Mouse (Mus musculus) hindbrain, postnatal 0 days (tissue): ENCODE measurements around the gene Pogz. TPM values are rescaled to one million over a fixed set of nuclear protein-coding genes. Genes with fewer than 3 reads are reported as not detected.

Experiments used
- ATAC-seq: fragments of 200-750 bp; cut with Nextera tagmentation; 2 replicates; pipeline ENCODE4 v1.8.0; 2017; ENCODE audit warnings: mild to moderate bottlenecking, moderate TSS enrichment, moderate library complexity
- DNase-seq: peaks from one replicate; pipeline ENCODE4 v3.0.0-alpha.2; 2015; ENCODE audit warnings: low spot score
- H3K27ac ChIP-seq: fragments of 300-500 bp; sonication (generic); 2 replicates; pipeline ENCODE4 v1.5.1; 2014; ENCODE audit warnings: mild to moderate bottlenecking
- H3K27me3 ChIP-seq: fragments of 300-500 bp; sonication (generic); 2 replicates; pipeline ENCODE4 v1.6.1; 2014; ENCODE audit warnings: low read length, mixed read lengths; ENCODE audit not compliant: insufficient read depth
- H3K36me3 ChIP-seq: fragments of 300-500 bp; sonication (generic); 2 replicates; pipeline ENCODE4 v1.6.1; 2014; ENCODE audit warnings: low read length, mixed read lengths; ENCODE audit not compliant: insufficient read depth
- H3K4me1 ChIP-seq: fragments of 300-500 bp; sonication (generic); 2 replicates; pipeline ENCODE4 v1.6.1; 2014; ENCODE audit warnings: antibody characterized with exemption, low read length, mixed read lengths; ENCODE audit not compliant: insufficient read depth
- H3K4me2 ChIP-seq: fragments of 300-500 bp; sonication (generic); 2 replicates; pipeline ENCODE4 v1.6.1; 2014; ENCODE audit warnings: low read depth, mild to moderate bottlenecking, low read length, moderate library complexity, mixed read lengths
- H3K4me3 ChIP-seq: fragments of 300-500 bp; sonication (generic); 2 replicates; pipeline ENCODE4 v1.5.1; 2014; ENCODE audit warnings: low read length
- H3K9ac ChIP-seq: fragments of 300-500 bp; sonication (generic); replicated peaks from 2 replicates; pipeline ENCODE4 v1.6.1; 2014; ENCODE audit warnings: mild to moderate bottlenecking, low read length, moderate library complexity, mixed read lengths
- H3K9me3 ChIP-seq: fragments of 300-500 bp; sonication (generic); 2 replicates; pipeline ENCODE4 v1.6.1; 2016; ENCODE audit warnings: low read length, mixed read lengths
- CTCF ChIP-seq: IDR thresholded peaks from 2 replicates; pipeline ENCODE4 v1.5.1; 2016; ENCODE audit warnings: antibody characterized with exemption, control low read depth, low read depth
- WGBS: fragments of 180-500 bp; shearing (Covaris S2); extraction: QIAGEN DNeasy Blood & Tissue Kit; methylation state at CpG from one replicate; pipeline ENCODE4 v1.1.7; 2014; 5-methylcytosine and 5-hydroxymethylcytosine counted together
- polyA plus RNA-seq: library from polyadenylated mRNA; unstranded; fragments of >200 nt; fragmentation: Nextera tagmentation; extraction: Ambion mirVana; gene quantifications from 2 replicates; pipeline ENCODE4 v1.2.1, GENCODE M21; 2015
- total RNA-seq: library from RNA; depleted of rRNA; stranded (reverse); fragments of >200 nt; gene quantifications from 2 replicates; pipeline ENCODE4 v1.2.3, GENCODE M21; 2014

The Pogz gene
- total and polyA plus RNA-seq, 2 experiments from 2014 or later = 16.8 to 38.6 TPM

- no peak for ATAC-seq
- WGBS = 92% methylated on average over 2 of the region's 2 CpGs
- no peaks in the 10 kb centered on the region for H3K9me3 ChIP-seq
- H3K4me3 ChIP-seq = no peak overlapping the region
- no peaks in the 10 kb centered on the region for H3K4me1 ChIP-seq
- no peak for TF ChIP-seq CTCF
- H3K27ac ChIP-seq = no peak overlapping the region
- H3K27me3 ChIP-seq = no peaks in the 10 kb centered on the region
- no peaks in the 10 kb centered on the region for H3K36me3 ChIP-seq
- no peak overlapping the region for H3K9ac ChIP-seq
- DNase-seq = no peak
- H3K4me2 ChIP-seq = no peak overlapping the region
Observed at GRCm38 (mm10) chr3:94847382-94847781, 10.0 kb downstream of the Pogz start.

GRCm38 (mm10) chr3:94849338-94849737 lies 12.0 kb downstream of the Pogz start:
- Histone ChIP-seq H3K4me3 (no peak overlapping the region), H3K27me3 (no peaks in the 10 kb centered on the region), H3K36me3 (no peaks in the 10 kb centered on the region), H3K4me2 (no peak overlapping the region), H3K9me3 (no peaks in the 10 kb centered on the region), H3K4me1 (no peaks in the 10 kb centered on the region), H3K9ac (no peak overlapping the region), H3K27ac (no peak overlapping the region)
- peak; percentile 88 for DNase-seq
- 21% methylated on average over 1 of the region's 1 CpGs for WGBS
- peak; percentile 55 for ATAC-seq
- TF ChIP-seq CTCF = peak; percentile 74

- Histone ChIP-seq H3K4me2 (no peak overlapping the region), H3K9me3 (no peaks in the 10 kb centered on the region), H3K9ac (no peak overlapping the region), H3K4me1 (no peaks in the 10 kb centered on the region), H3K27me3 (no peaks in the 10 kb centered on the region), H3K4me3 (no peak overlapping the region), H3K27ac (no peak overlapping the region), H3K36me3 (peaks cover 7% of the 10 kb centered on the region; the same call in 1 of the 2 replicates)
- 70% methylated on average over 3 of the region's 3 CpGs for WGBS
- no peak for DNase-seq
- ATAC-seq = no peak
- no peak for TF ChIP-seq CTCF
Observed at GRCm38 (mm10) chr3:94851731-94852130, 14.4 kb downstream of the Pogz start.

- DNase-seq = no peak
Observed at GRCm38 (mm10) chr3:94852215-94852614, 14.8 kb downstream of the Pogz start.

DNA sequence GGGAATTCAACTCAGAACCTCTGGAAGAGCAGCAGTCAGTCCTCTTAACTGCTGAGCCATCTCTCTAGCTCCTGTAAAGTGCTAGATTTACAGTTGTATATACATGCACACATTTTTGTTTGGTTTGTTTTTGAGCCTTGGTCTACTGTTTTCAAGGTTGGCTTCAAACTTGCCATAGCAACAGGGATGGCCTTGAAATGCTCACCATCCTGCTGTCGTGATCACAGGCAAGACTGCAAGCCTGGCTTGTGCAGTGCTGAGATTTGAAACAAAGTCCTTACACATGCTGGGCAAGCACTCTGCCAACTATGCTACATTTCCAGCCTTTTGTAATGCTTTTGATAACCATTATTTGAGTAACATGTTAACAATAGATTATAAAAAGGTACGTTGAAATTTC lies 22.1 kb downstream of the Pogz start:
- DNase-seq (no peak), ATAC-seq (no peak)
- peaks cover 37% of the 10 kb centered on the region for H3K36me3 ChIP-seq

More at GRCm38 (mm10) chr3:94852215-94852614, 14.8 kb downstream of the Pogz start:
- ATAC-seq = no peak
- Histone ChIP-seq H3K9ac (no peak overlapping the region), H3K9me3 (no peaks in the 10 kb centered on the region), H3K4me2 (no peak overlapping the region), H3K27ac (no peak overlapping the region), H3K36me3 (peaks cover 7% of the 10 kb centered on the region; the same call in 1 of the 2 replicates), H3K4me1 (no peaks in the 10 kb centered on the region), H3K4me3 (no peak overlapping the region), H3K27me3 (no peaks in the 10 kb centered on the region)
- 79% methylated on average over 3 of the region's 3 CpGs for WGBS
- no peak for TF ChIP-seq CTCF

DNA sequence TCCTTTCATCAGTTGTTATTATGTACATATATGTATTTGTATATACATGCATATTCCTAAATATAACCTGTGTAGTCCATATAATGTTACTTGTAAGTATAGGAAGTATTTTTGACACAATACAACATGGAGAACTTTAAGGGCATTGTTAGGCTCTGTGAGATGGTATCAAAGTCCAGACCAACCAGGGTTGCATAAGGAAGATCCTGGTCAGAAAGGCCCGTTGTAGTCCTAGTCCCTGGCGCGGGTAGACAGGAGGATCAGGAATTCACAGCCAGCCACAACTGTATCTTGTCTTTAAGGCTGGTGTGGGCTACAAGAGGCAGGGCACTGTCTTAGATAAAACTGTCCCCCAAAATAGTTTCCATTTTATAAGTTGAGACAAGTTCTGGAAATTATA lies 31.6 kb downstream of the Pogz start:
- Histone ChIP-seq H3K27me3 (no peaks in the 10 kb centered on the region), H3K9me3 (no peaks in the 10 kb centered on the region), H3K4me3 (no peak overlapping the region), H3K36me3 (peaks cover 51% of the 10 kb centered on the region), H3K27ac (no peak overlapping the region), H3K4me2 (no peak overlapping the region), H3K4me1 (no peaks in the 10 kb centered on the region), H3K9ac (no peak overlapping the region)
- no peak for TF ChIP-seq CTCF
- no peak for DNase-seq
- no peak for ATAC-seq
- 97% methylated on average over 3 of the region's 3 CpGs for WGBS

More for the DNA sequence above, 22.1 kb downstream of the Pogz start:
- Histone ChIP-seq H3K9me3 (no peaks in the 10 kb centered on the region), H3K27ac (no peak overlapping the region), H3K27me3 (no peaks in the 10 kb centered on the region), H3K4me1 (no peaks in the 10 kb centered on the region), H3K4me2 (no peak overlapping the region), H3K4me3 (no peak overlapping the region), H3K9ac (no peak overlapping the region)
- WGBS = 70% methylated on average over 2 of the region's 2 CpGs
- TF ChIP-seq CTCF = no peak

DNA sequence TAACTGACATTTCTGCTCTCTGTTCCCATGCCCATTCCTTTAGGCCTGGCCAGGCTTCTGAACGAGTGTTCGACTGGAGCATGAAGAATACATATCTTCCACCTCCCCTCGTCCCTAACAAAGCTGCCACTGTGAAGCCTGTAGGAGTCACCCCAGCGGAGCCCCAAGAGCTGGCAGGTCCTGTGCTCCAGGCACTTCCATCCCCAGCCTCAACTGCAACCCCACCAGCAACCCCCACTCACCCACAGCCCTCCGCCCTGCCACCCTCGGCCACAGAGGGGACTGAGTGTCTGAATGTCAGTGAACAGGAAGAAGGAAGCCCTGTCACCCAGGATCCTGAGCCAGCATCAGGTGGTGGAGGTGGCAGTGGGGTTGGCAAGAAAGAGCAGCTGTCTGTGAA lies 41.3 kb downstream of the Pogz start:
- no peak overlapping the region for H3K4me3 ChIP-seq
- no peak overlapping the region for H3K9ac ChIP-seq
- no peak overlapping the region for H3K27ac ChIP-seq
- no peaks in the 10 kb centered on the region for H3K4me1 ChIP-seq
- H3K36me3 ChIP-seq = peaks cover 87% of the 10 kb centered on the region
- DNase-seq (no peak), ATAC-seq (no peak)
- no peak for TF ChIP-seq CTCF
- H3K27me3 ChIP-seq = no peaks in the 10 kb centered on the region
- no peaks in the 10 kb centered on the region for H3K9me3 ChIP-seq
- WGBS = 91% methylated on average over 6 of the region's 6 CpGs
- H3K4me2 ChIP-seq = no peak overlapping the region
